Mouse (Mus musculus): ENCODE results near the gene Ubtd1. TPM values are rescaled to one million over a fixed set of nuclear protein-coding genes. Genes with fewer than 3 reads are reported as not detected.
"Not testable (repeated sequence)": the region's sequence is repeated elsewhere in the genome, so short reads cannot be mapped to it uniquely, and the experiment has no call there.

Ubtd1 gene
- polyA plus RNA-seq, 1 experiment from 2014 or later, result 9.2 TPM

DNA sequence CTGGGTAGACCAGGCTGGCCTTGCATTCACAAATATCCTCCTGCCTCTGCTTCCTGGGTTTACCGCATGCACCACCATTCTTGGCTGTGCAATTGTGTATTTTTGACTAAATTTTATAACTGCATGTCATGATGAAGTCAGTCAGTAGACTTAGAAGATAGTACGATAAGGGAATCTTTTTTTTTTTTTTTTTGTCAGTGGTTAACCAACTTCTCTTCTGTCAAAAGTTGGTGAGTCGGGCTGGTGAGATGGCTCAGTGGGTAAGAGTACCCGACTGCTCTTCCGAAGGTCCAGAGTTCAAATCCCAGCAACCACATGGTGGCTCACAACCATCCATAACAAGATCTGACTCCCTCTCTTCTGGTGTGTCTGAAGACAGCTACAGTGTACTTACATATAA is 100.0 kb downstream of the Ubtd1 start:
- Histone ChIP-seq H3K36me3 (replicated peaks) (peaks cover 18% of the 10 kb centered on the region), H3K4me1 (peaks cover 13% of the 10 kb centered on the region)
- H3K27me3 ChIP-seq (ENCODE audit: poor library complexity, severe bottlenecking); H3K9me3 ChIP-seq; H3K27ac ChIP-seq; DNase-seq (ENCODE audit: extremely low spot score, low spot score); H3K4me3 ChIP-seq: not testable (repeated sequence)
- 96% methylated on average over 5 of the region's 5 CpGs for WGBS

Other genes with a start within 250 kb of the Ubtd1 start
- 0.73 and 1.4 TPM in 2 replicates for gene Slit1, start 238.1 kb upstream of the Ubtd1 start, polyA plus RNA-seq (2016; fragmentation: Nextera tagmentation; extraction: Ambion mirVana)
- gene Arhgap19, start 179.7 kb upstream of the Ubtd1 start, polyA plus RNA-seq (2016; fragmentation: Nextera tagmentation; extraction: Ambion mirVana), result 49.7 and 50.9 TPM in 2 replicates
- gene Frat1, start 151.8 kb upstream of the Ubtd1 start, polyA plus RNA-seq (2016; fragmentation: Nextera tagmentation; extraction: Ambion mirVana), result 10.9 and 11.8 TPM in 2 replicates
- 5.4 and 5.5 TPM in 2 replicates for gene Frat2, start 133.6 kb upstream of the Ubtd1 start, polyA plus RNA-seq (2016; fragmentation: Nextera tagmentation; extraction: Ambion mirVana)
- gene Rrp12, start 85.6 kb upstream of the Ubtd1 start, polyA plus RNA-seq (2016; fragmentation: Nextera tagmentation; extraction: Ambion mirVana), result 43.8 and 43.9 TPM in 2 replicates
- gene Pgam1, start 69.8 kb upstream of the Ubtd1 start, polyA plus RNA-seq (2016; fragmentation: Nextera tagmentation; extraction: Ambion mirVana), result 1,170 and 1,238 TPM in 2 replicates
- gene Exosc1, start 48.3 kb upstream of the Ubtd1 start, polyA plus RNA-seq (2016; fragmentation: Nextera tagmentation; extraction: Ambion mirVana), result 101 and 103 TPM in 2 replicates
- 85.8 and 92.4 TPM in 2 replicates for gene Zdhhc16, start 48.3 kb upstream of the Ubtd1 start, polyA plus RNA-seq (2016; fragmentation: Nextera tagmentation; extraction: Ambion mirVana)
- 35.3 and 42.3 TPM in 2 replicates for gene Mms19, start 606 bp upstream of the Ubtd1 start, polyA plus RNA-seq (2016; fragmentation: Nextera tagmentation; extraction: Ambion mirVana)
- gene Ankrd2, start 54.2 kb downstream of the Ubtd1 start, polyA plus RNA-seq (2016; fragmentation: Nextera tagmentation; extraction: Ambion mirVana), result 0.42 TPM in 1 of 2 replicates, not detected in the other
- gene Hoga1, start 63.8 kb downstream of the Ubtd1 start, polyA plus RNA-seq (2016; fragmentation: Nextera tagmentation; extraction: Ambion mirVana), result 0.95 and 1.3 TPM in 2 replicates
- not detected in 2 replicates for gene 4933411K16Rik, start 70.5 kb downstream of the Ubtd1 start, polyA plus RNA-seq (2016; fragmentation: Nextera tagmentation; extraction: Ambion mirVana)
- 43.1 and 43.4 TPM in 2 replicates for gene Morn4, start 104.6 kb downstream of the Ubtd1 start, polyA plus RNA-seq (2016; fragmentation: Nextera tagmentation; extraction: Ambion mirVana)
- gene Pi4k2a, start 108.7 kb downstream of the Ubtd1 start, polyA plus RNA-seq (2016; fragmentation: Nextera tagmentation; extraction: Ambion mirVana), result 21.3 and 23.3 TPM in 2 replicates
- 23.5 and 23.9 TPM in 2 replicates for gene Avpi1, start 147.3 kb downstream of the Ubtd1 start, polyA plus RNA-seq (2016; fragmentation: Nextera tagmentation; extraction: Ambion mirVana)
- 2.4 and 3.1 TPM in 2 replicates for gene Marveld1, start 165.6 kb downstream of the Ubtd1 start, polyA plus RNA-seq (2016; fragmentation: Nextera tagmentation; extraction: Ambion mirVana)
- 27.0 and 30.3 TPM in 2 replicates for gene Zfyve27, start 182.2 kb downstream of the Ubtd1 start, polyA plus RNA-seq (2016; fragmentation: Nextera tagmentation; extraction: Ambion mirVana)
- 0.14 TPM in 1 of 2 replicates, not detected in the other for gene Sfrp5, start 220.5 kb downstream of the Ubtd1 start, polyA plus RNA-seq (2016; fragmentation: Nextera tagmentation; extraction: Ambion mirVana)